Mouse (Mus musculus) megakaryocyte, embryonic 14.5 days (primary cell): Measurements from ENCODE around the gene Fam20c. TPM values are rescaled to one million over a fixed set of nuclear protein-coding genes. Genes with fewer than 3 reads are reported as not detected.
A peak's percentile ranks its signal among the peaks of the same experiment; 100 is the strongest.

Experiments
- H3K27me3 ChIP-seq: replicated peaks from 2 replicates; pipeline ENCODE3; 2012; ENCODE audit warnings: inconsistent platforms
- H3K36me3 ChIP-seq: replicated peaks from 2 replicates; pipeline ENCODE3; 2012; ENCODE audit warnings: low read length, inconsistent platforms, mixed read lengths
- H3K4me1 ChIP-seq: 2 replicates; pipeline ENCODE4 v1.6.1; 2012; ENCODE audit warnings: inconsistent platforms
- H3K4me3 ChIP-seq: replicated peaks from 2 replicates; pipeline ENCODE3; 2012; ENCODE audit warnings: moderate library complexity, mild to moderate bottlenecking, inconsistent platforms
- H3K9me3 ChIP-seq: 2 replicates; pipeline ENCODE4 v1.6.1; 2012; ENCODE audit warnings: inconsistent platforms
- FLI1 ChIP-seq: IDR thresholded peaks from 2 replicates; pipeline ENCODE4 v1.6.1; 2012; ENCODE audit warnings: low read length, inconsistent platforms, mixed read lengths
- GATA1 ChIP-seq: IDR thresholded peaks from 3 replicates; pipeline ENCODE4 v1.6.1; 2012; ENCODE audit warnings: mixed read lengths, low read length, inconsistent platforms, borderline replicate concordance
- polyA plus RNA-seq: library from polyadenylated mRNA; stranded (reverse); fragments of >175 nt; gene quantifications from 2 replicates; pipeline ENCODE4 v1.2.3, GENCODE M21; 2012; ENCODE audit warnings: low replicate concordance; ENCODE audit not compliant: insufficient read depth

Fam20c gene
- polyA plus RNA-seq, 1 experiment, result 54.6 TPM

DNA sequence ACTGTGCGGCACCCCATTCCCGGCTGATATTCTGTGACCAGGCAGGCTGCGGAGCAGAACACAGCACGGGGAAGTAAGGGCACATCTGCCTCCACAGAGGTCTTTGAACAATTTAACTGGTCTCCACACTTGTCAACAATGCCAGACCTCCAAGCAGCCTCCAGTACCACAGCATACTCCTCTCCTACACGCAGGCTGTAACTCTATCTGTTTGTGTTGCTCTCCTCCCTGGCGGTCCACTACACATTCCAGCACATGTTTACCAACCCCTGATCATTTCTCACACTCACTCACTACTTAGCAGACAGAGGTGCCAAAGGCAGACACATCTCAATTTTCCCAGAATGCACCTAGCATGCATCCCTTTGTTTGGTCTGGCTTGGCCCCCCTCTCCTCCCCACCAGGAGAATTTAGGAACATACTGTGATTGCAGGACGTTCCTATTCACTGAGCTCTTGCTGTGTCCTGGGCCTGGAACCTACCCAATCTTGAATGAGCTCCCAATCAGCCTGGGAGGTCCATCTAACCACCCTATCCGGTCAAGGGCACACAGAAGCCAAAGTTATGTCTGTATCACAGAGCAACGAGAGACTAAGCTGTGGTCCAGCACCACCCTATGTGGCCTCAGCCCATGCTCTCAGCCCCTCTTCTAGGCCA is 89.0 kb downstream of the Fam20c start:
- Histone ChIP-seq H3K27me3 (peaks cover 38% of the 10 kb centered on the region), H3K4me1 (peaks cover 16% of the 10 kb centered on the region), H3K4me3 (no peak overlapping the region), H3K36me3 (no peaks in the 10 kb centered on the region), H3K9me3 (peaks cover 26% of the 10 kb centered on the region)
- no peak for TF ChIP-seq FLI1
- TF ChIP-seq GATA1, result no peak

DNA sequence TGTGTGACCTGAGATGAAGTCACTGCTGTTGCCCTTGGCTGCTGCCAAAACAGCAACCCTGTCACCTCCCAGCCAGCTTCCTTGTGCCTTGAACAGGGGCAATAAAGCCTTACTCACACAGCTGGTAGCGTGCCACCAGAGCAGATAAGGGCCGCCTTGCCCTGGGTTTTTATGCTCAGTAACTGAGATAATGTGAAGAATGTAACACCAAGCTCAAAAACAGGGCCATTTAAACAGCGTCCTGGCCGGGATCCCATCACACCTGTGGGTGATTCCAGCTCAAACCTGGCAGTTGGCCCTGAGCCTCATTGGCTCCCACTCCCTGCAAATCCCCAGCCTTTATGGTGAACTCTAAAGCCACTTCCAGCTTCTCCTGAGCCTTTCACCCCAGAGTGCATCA is 92.2 kb downstream of the Fam20c start:
- peaks cover 4% of the 10 kb centered on the region for H3K9me3 ChIP-seq
- peaks cover 28% of the 10 kb centered on the region for H3K4me1 ChIP-seq
- H3K4me3 ChIP-seq, result peak overlapping the region; percentile 25
- H3K36me3 ChIP-seq, result no peaks in the 10 kb centered on the region
- peaks cover 51% of the 10 kb centered on the region for H3K27me3 ChIP-seq
- no peak for TF ChIP-seq FLI1
- TF ChIP-seq GATA1, result no peak

DNA sequence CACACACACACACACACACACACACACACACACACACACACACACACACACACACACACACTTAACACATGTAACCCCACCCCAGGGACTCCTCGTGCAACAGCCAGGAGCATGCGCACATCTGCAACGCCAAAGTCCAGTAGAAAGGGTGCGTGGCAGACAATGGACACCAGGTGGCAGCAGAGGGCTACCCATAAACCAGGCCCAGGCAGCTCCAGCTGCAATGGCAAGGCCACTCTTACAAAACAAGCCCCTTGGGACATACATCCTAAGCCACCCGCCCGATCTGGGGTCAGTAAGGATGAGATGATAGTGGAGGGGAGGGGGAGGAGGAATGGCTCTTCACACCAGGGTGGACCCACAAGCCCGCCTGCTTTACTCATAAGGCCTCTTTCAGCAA is 93.8 kb downstream of the Fam20c start:
- H3K4me3 ChIP-seq, result no peak overlapping the region
- no peak for TF ChIP-seq FLI1
- TF ChIP-seq GATA1, result no peak
- peaks cover 17% of the 10 kb centered on the region for H3K9me3 ChIP-seq
- H3K27me3 ChIP-seq, result peaks cover 55% of the 10 kb centered on the region
- H3K36me3 ChIP-seq, result no peaks in the 10 kb centered on the region
- peaks cover 36% of the 10 kb centered on the region for H3K4me1 ChIP-seq

- Histone ChIP-seq H3K9me3 (peaks cover 17% of the 10 kb centered on the region), H3K27me3 (peaks cover 45% of the 10 kb centered on the region), H3K4me1 (peaks cover 53% of the 10 kb centered on the region), H3K4me3 (no peak overlapping the region), H3K36me3 (no peaks in the 10 kb centered on the region)
- TF ChIP-seq GATA1 (no peak), FLI1 (no peak)
Measured at GRCm38 (mm10) chr5:138849682-138850461, 95.6 kb downstream of the Fam20c start.

DNA sequence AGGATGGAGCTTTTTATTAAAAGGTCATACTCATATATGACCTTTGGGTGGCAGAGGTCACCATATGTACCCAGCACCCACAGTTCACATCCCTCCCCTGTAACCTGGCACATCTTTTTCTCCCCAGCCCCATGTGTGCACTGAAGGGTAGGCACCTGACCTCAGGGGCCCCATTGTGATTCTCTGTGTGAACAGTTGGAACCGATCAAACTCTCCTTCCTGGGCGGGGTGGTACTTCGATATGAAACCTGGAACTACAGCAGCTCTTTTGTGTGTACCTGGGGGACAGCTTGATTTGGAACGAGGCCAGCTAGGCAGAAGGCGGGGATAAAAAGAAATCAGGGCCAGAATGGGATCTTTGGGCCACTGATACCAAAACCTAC is 96.1 kb downstream of the Fam20c start:
- no peak overlapping the region for H3K4me3 ChIP-seq
- H3K27me3 ChIP-seq, result peaks cover 47% of the 10 kb centered on the region
- no peaks in the 10 kb centered on the region for H3K36me3 ChIP-seq
- peaks cover 21% of the 10 kb centered on the region for H3K9me3 ChIP-seq
- no peak for TF ChIP-seq FLI1
- peaks cover 53% of the 10 kb centered on the region for H3K4me1 ChIP-seq

DNA sequence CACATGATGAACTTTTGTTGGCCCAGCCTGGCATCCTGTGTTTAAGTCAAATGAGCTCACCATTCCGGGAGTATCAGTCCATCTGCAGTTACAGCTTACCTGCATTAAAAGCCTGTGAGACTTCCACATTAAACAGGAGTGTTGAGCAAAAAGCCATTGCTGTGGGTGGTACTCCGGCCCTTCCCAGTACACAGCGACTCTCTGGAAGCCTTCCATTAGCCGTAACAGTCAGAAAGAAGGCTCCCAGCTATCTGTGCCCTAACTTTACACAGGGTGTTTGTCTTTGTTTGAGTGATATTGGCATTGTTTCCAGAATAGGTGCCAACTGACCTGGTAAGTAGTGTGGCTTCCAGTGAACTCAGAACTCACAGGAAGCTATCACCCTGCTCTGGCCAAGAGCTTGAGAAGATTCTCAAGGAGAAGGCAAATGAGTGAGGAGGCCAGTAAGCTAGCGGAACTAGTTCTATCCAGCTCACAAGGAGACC is 97.0 kb downstream of the Fam20c start:
- TF ChIP-seq GATA1 (no peak), FLI1 (no peak)
- Histone ChIP-seq H3K4me3 (no peak overlapping the region), H3K27me3 (peaks cover 43% of the 10 kb centered on the region), H3K4me1 (peaks cover 49% of the 10 kb centered on the region), H3K36me3 (no peaks in the 10 kb centered on the region), H3K9me3 (peaks cover 21% of the 10 kb centered on the region)

GRCm38 (mm10) chr5:138852151-138852550 is 97.8 kb downstream of the Fam20c start:
- no peaks in the 10 kb centered on the region for H3K36me3 ChIP-seq

DNA sequence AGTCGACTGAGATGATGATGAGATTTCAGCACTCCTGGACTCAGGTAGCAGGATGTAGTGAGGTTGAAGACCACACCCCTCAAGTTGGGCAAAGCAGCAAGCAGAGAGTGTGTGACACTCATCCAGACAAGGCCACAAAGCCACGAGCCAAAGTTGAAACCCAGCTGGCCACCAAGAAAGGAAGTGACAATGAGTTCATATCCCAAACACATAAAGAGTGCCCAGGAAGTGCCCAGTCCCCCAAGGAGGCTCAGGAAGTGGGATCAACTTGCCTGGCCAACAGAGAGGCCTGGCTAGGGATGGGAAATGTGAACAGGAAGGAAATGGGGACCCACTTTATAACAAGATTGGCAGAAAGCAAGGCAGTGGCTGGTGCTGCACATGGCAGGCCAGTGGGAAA is 99.0 kb downstream of the Fam20c start:
- H3K4me1 ChIP-seq, result peaks cover 36% of the 10 kb centered on the region
- TF ChIP-seq GATA1, result no peak
- 0 out of 2 replicates have a peak, but pooled peaks have one; percentile 14 for TF ChIP-seq FLI1
- H3K36me3 ChIP-seq, result no peaks in the 10 kb centered on the region
- H3K9me3 ChIP-seq, result peaks cover 21% of the 10 kb centered on the region
- H3K4me3 ChIP-seq, result peak overlapping the region; percentile 40
- peaks cover 52% of the 10 kb centered on the region for H3K27me3 ChIP-seq

More at GRCm38 (mm10) chr5:138852151-138852550, 97.8 kb downstream of the Fam20c start:
- no peak overlapping the region for H3K4me3 ChIP-seq
- peaks cover 44% of the 10 kb centered on the region for H3K27me3 ChIP-seq
- H3K9me3 ChIP-seq, result peaks cover 21% of the 10 kb centered on the region
- no peak for TF ChIP-seq GATA1
- no peak for TF ChIP-seq FLI1
- peaks cover 44% of the 10 kb centered on the region for H3K4me1 ChIP-seq

DNA sequence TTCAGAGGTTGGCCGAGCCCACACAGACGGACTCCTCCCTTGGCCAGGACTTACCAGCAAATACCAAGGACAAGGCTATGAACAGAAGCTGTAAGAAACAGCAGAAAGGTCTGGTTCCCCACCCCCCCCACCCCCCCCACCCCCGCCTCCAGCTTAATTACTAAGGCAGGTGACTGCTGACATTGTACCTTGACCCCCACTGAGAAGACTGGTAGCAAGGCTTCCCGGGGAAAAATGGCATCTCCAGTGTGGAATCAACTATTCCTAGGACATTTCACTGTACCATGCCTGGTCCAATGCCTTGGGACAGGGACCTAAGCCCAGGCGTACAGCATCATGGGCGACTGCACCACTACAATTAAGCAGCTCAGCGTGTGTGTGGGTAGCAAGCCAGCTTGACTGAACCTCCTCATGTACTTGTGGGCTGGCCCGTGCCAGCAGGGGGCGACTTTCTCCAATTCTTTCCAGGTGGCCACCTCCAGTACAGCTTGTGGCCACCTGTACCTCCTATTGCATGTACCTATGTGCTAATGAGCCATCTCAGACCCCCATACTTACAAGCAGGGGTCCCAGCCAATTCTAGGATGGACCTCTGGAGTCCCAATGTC is 102.8 kb downstream of the Fam20c start:
- Histone ChIP-seq H3K36me3 (no peaks in the 10 kb centered on the region), H3K4me1 (peaks cover 21% of the 10 kb centered on the region), H3K9me3 (peaks cover 13% of the 10 kb centered on the region), H3K27me3 (peaks cover 59% of the 10 kb centered on the region), H3K4me3 (no peak overlapping the region)
- TF ChIP-seq FLI1 (no peak), GATA1 (no peak)

DNA sequence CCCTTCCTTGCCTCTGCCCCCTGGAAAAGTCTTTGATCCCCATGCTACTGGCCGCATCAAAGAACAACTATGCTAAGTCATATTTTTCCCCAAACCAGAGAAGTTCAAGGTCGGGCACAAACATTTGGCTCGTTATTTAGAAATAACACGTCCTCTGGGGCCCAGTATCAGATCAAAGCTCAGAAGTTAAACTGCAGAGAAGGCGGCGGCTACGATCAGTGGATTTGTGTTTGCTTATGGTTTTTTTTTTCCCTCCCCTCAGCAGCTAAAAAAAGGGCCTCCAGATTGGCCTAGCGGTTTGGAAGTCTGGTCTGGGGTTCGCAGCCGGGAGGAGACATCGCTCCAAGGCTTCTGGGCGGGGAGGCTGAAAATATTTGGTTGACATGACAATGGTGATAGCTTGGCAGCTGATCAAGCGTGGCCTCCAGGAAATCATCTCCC is 103.5 kb downstream of the Fam20c start:
- peaks cover 19% of the 10 kb centered on the region for H3K4me1 ChIP-seq
- no peak for TF ChIP-seq GATA1
- no peak for TF ChIP-seq FLI1
- peaks cover 6% of the 10 kb centered on the region for H3K9me3 ChIP-seq
- peaks cover 66% of the 10 kb centered on the region for H3K27me3 ChIP-seq
- no peaks in the 10 kb centered on the region for H3K36me3 ChIP-seq
- H3K4me3 ChIP-seq, result no peak overlapping the region

Other genes starting within 250 kb of the Fam20c start
- gene 1700123K08Rik, start 189.8 kb upstream of the Fam20c start, polyA plus RNA-seq, result not detected in 2 replicates
- gene Zfp68, start 134.8 kb upstream of the Fam20c start, polyA plus RNA-seq, result 1.1 TPM in 1 of 2 replicates, not detected in the other
- 0.31 TPM in 1 of 2 replicates, not detected in the other for gene A430033K04Rik, start 131.7 kb upstream of the Fam20c start, polyA plus RNA-seq
- not detected in 2 replicates for gene Gm5294, start 65.6 kb downstream of the Fam20c start, polyA plus RNA-seq
- 18.0 and 19.1 TPM in 2 replicates for gene Pdgfa, start 242.9 kb downstream of the Fam20c start, polyA plus RNA-seq